Mouse (Mus musculus) CD4-positive, CD25-positive, alpha-beta regulatory T cell, adult 2 months (primary cell): ENCODE results near the gene Hoxc10.
A peak's percentile ranks its signal among the peaks of the same experiment; 100 is the strongest.

Source experiments
- DNase-seq: peaks from one replicate; pipeline ENCODE4 v3.0.0-alpha.2; 2012; ENCODE audit warnings: low read depth, low spot score

Hoxc10 gene

GRCm38 (mm10) chr15:103010847-103011555 is 44.4 kb downstream of the Hoxc10 start:
- no peak for DNase-seq

GRCm38 (mm10) chr15:103011928-103012486 is 45.4 kb downstream of the Hoxc10 start:
- no peak for DNase-seq

- DNase-seq, result peak; percentile 68
Observed at GRCm38 (mm10) chr15:103013238-103013984, 46.8 kb downstream of the Hoxc10 start.

GRCm38 (mm10) chr15:103014166-103015008 is 47.8 kb downstream of the Hoxc10 start:
- DNase-seq, result no peak

- DNase-seq, result no peak
Observed at GRCm38 (mm10) chr15:103015009-103015399, 48.4 kb downstream of the Hoxc10 start.

GRCm38 (mm10) chr15:103015406-103016166 is 49.0 kb downstream of the Hoxc10 start:
- no peak for DNase-seq

GRCm38 (mm10) chr15:103018636-103019035 is 52.0 kb downstream of the Hoxc10 start, which contains the start of gene Hoxc4:
Hoxc4 (plus strand) TSS chr15:103018934.
- no peak for DNase-seq

- DNase-seq, result no peak
Observed at GRCm38 (mm10) chr15:103020899-103021418, 54.4 kb downstream of the Hoxc10 start.
